Mouse (Mus musculus) CH12.LX (cell line): ENCODE results near the gene Alkbh3. TPM values are rescaled to one million over a fixed set of nuclear protein-coding genes. Genes with fewer than 3 reads are reported as not detected.
A peak's percentile ranks its signal among the peaks of the same experiment; 100 is the strongest.

Source experiments
- DNase-seq: peaks from one replicate; pipeline ENCODE4 v3.0.0-alpha.2; 2013; ENCODE audit errors: extremely low read depth
- H3K27ac ChIP-seq: 2 replicates; pipeline ENCODE4 v1.5.1; 2012; ENCODE audit warnings: low read depth, mild to moderate bottlenecking, control low read depth, moderate library complexity; ENCODE audit not compliant: insufficient read depth
- H3K27me3 ChIP-seq: replicated peaks from 2 replicates; pipeline ENCODE3; 2012; ENCODE audit warnings: inconsistent platforms
- H3K36me3 ChIP-seq, 2 experiments: replicated peaks in 1 of 2; 2 replicates each; pipeline versions ENCODE3 to v1.6.1; 2012; ENCODE audit warnings: inconsistent platforms in 1 of 2, low read length in 1 of 2, mild to moderate bottlenecking in 1 of 2, mixed read lengths in 1 of 2, moderate library complexity in 1 of 2; ENCODE audit not compliant: control insufficient read depth in 1 of 2, insufficient read depth in 1 of 2
- H3K4me1 ChIP-seq, 2 experiments: 2 replicates each; pipeline ENCODE4 v1.6.1; 2012; ENCODE audit warnings: inconsistent platforms in 1 of 2, moderate library complexity in 1 of 2; ENCODE audit not compliant: insufficient read depth in 2 of 2, control insufficient read depth in 1 of 2
- H3K4me2 ChIP-seq: 2 replicates; pipeline ENCODE4 v1.6.1; 2012; ENCODE audit warnings: low read depth, mild to moderate bottlenecking, control low read depth; ENCODE audit not compliant: poor library complexity, insufficient read depth, severe bottlenecking
- H3K4me3 ChIP-seq, 3 experiments: fragments of 150-350 bp in 1 of 3; sonication (generic) in 1 of 3; replicated peaks in 1 of 3; 2 replicates each; pipeline versions ENCODE3 to v1.5.1; 2011 to 2012; ENCODE audit warnings: low read depth in 2 of 3, low read length in 2 of 3, mild to moderate bottlenecking in 2 of 3, moderate library complexity in 2 of 3, control low read depth in 1 of 3, improper control_type of control experiment in 1 of 3, inconsistent platforms in 1 of 3, mixed read lengths in 1 of 3; ENCODE audit not compliant: poor library complexity in 1 of 3
- H3K79me2 ChIP-seq: replicated peaks from 2 replicates; pipeline ENCODE4 v1.6.1; 2012; ENCODE audit warnings: mild to moderate bottlenecking, moderate library complexity; ENCODE audit not compliant: control insufficient read depth, poor library complexity, insufficient read depth, severe bottlenecking; ENCODE audit errors: extremely low read depth
- H3K9ac ChIP-seq: 2 replicates; pipeline ENCODE4 v1.6.1; 2012; ENCODE audit warnings: low read depth, mild to moderate bottlenecking, control low read depth, moderate library complexity; ENCODE audit not compliant: insufficient read depth
- H3K9me3 ChIP-seq: replicated peaks from 2 replicates; pipeline ENCODE3; 2012; ENCODE audit warnings: low read length, inconsistent platforms, mixed read lengths
- BHLHE40 ChIP-seq: IDR thresholded peaks from 2 replicates; pipeline ENCODE4 v1.6.1; 2011; ENCODE audit warnings: mild to moderate bottlenecking, low read depth, low read length, improper control_type of control experiment
- CHD1 ChIP-seq: IDR thresholded peaks from 2 replicates; pipeline ENCODE4 v1.6.1; 2012; ENCODE audit warnings: low read depth, low read length, improper control_type of control experiment, inconsistent platforms
- CHD2 ChIP-seq: IDR thresholded peaks from 2 replicates; pipeline ENCODE4 v1.6.1; 2011; ENCODE audit warnings: low read length, improper control_type of control experiment
- CTCF ChIP-seq, 2 experiments: IDR thresholded peaks in 1 of 2; conservative IDR thresholded peaks in 1 of 2; 2 replicates each; pipeline ENCODE4 v1.5.1; 2011 to 2012; ENCODE audit warnings: low read depth in 2 of 2, low read length in 2 of 2, improper control_type of control experiment in 1 of 2, inconsistent platforms in 1 of 2, mild to moderate bottlenecking in 1 of 2, moderate library complexity in 1 of 2
- E2F4 ChIP-seq: IDR thresholded peaks from 2 replicates; pipeline ENCODE4 v1.6.1; 2011; ENCODE audit warnings: low read depth, low read length, improper control_type of control experiment; ENCODE audit not compliant: insufficient replicate concordance
- ELF1 ChIP-seq: IDR thresholded peaks from 2 replicates; pipeline ENCODE4 v1.6.1; 2014; ENCODE audit warnings: low read depth, mild to moderate bottlenecking, inconsistent platforms, low read length, improper control_type of control experiment
- EP300 ChIP-seq: IDR thresholded peaks from 2 replicates; pipeline ENCODE4 v1.6.1; 2011; ENCODE audit warnings: low read length, improper control_type of control experiment
- GABPA ChIP-seq: IDR thresholded peaks from 2 replicates; pipeline ENCODE4 v1.6.1; 2012; ENCODE audit warnings: low read depth, low read length, improper control_type of control experiment, inconsistent platforms; ENCODE audit not compliant: insufficient replicate concordance
- HCFC1 ChIP-seq: IDR thresholded peaks from 2 replicates; pipeline ENCODE4 v1.6.1; 2012; ENCODE audit warnings: low read depth, mild to moderate bottlenecking, inconsistent platforms, low read length, improper control_type of control experiment
- IRF4 ChIP-seq: IDR thresholded peaks from 2 replicates; pipeline ENCODE4 v1.6.1; 2014; ENCODE audit warnings: low read depth, mild to moderate bottlenecking, inconsistent platforms, low read length, improper control_type of control experiment
- JUN ChIP-seq: IDR thresholded peaks from 2 replicates; pipeline ENCODE4 v1.6.1; 2011; ENCODE audit warnings: low read depth, mild to moderate bottlenecking, low read length, improper control_type of control experiment, moderate library complexity; ENCODE audit not compliant: insufficient read depth
- JUND ChIP-seq: conservative IDR thresholded peaks from 2 replicates; pipeline ENCODE4 v1.6.1; 2011; ENCODE audit warnings: low read depth, low read length, improper control_type of control experiment
- KAT2A ChIP-seq: IDR thresholded peaks from 2 replicates; pipeline ENCODE4 v1.6.1; 2012; ENCODE audit warnings: low read length, improper control_type of control experiment, inconsistent platforms; ENCODE audit not compliant: insufficient replicate concordance
- MAFK ChIP-seq: IDR thresholded peaks from 2 replicates; pipeline ENCODE4 v1.6.1; 2011; ENCODE audit warnings: low read length, improper control_type of control experiment; ENCODE audit not compliant: insufficient replicate concordance
- MAX ChIP-seq: IDR thresholded peaks from 2 replicates; pipeline ENCODE4 v1.6.1; 2011; ENCODE audit warnings: low read length, improper control_type of control experiment
- MAZ ChIP-seq: IDR thresholded peaks from 2 replicates; pipeline ENCODE4 v1.6.1; 2012; ENCODE audit warnings: low read depth, mild to moderate bottlenecking, inconsistent platforms, low read length, improper control_type of control experiment, moderate library complexity
- MEF2A ChIP-seq: IDR thresholded peaks from 2 replicates; pipeline ENCODE4 v1.6.1; 2014; ENCODE audit warnings: low read depth, mild to moderate bottlenecking, inconsistent platforms, low read length, improper control_type of control experiment, borderline replicate concordance
- MXI1 ChIP-seq: IDR thresholded peaks from 2 replicates; pipeline ENCODE4 v1.6.1; 2011; ENCODE audit warnings: mild to moderate bottlenecking, low read depth, low read length, improper control_type of control experiment
- MYC ChIP-seq: IDR thresholded peaks from 2 replicates; pipeline ENCODE4 v1.6.1; 2011; ENCODE audit warnings: low read depth, mild to moderate bottlenecking, improper control_type of control experiment, low read length
- NELFE ChIP-seq: IDR thresholded peaks from 2 replicates; pipeline ENCODE4 v1.6.1; 2011; ENCODE audit warnings: low read depth, low read length, improper control_type of control experiment
- NRF1 ChIP-seq: IDR thresholded peaks from 2 replicates; pipeline ENCODE4 v1.6.1; 2014; ENCODE audit warnings: low read depth, mild to moderate bottlenecking, inconsistent platforms, low read length, improper control_type of control experiment, moderate library complexity
- PAX5 ChIP-seq: IDR thresholded peaks from 2 replicates; pipeline ENCODE4 v1.6.1; 2012; ENCODE audit warnings: low read length, inconsistent platforms, mixed read lengths
- POLR2A ChIP-seq: IDR thresholded peaks from 2 replicates; pipeline ENCODE4 v1.6.1; 2011; ENCODE audit warnings: low read depth, mild to moderate bottlenecking, improper control_type of control experiment, low read length
- POLR2AphosphoS2 ChIP-seq: IDR thresholded peaks from 2 replicates; pipeline ENCODE4 v1.6.1; 2011; ENCODE audit warnings: low read depth, low read length, improper control_type of control experiment
- RAD21 ChIP-seq: IDR thresholded peaks from 2 replicates; pipeline ENCODE4 v1.6.1; 2011; ENCODE audit warnings: low read depth, mild to moderate bottlenecking, low read length, improper control_type of control experiment, moderate library complexity
- RCOR1 ChIP-seq: conservative IDR thresholded peaks from 2 replicates; pipeline ENCODE4 v1.6.1; 2012; ENCODE audit warnings: low read depth, mild to moderate bottlenecking, inconsistent platforms, low read length, improper control_type of control experiment
- SIN3A ChIP-seq: IDR thresholded peaks from 2 replicates; pipeline ENCODE4 v1.6.1; 2012; ENCODE audit warnings: low read length, improper control_type of control experiment, inconsistent platforms
- SMC3 ChIP-seq: IDR thresholded peaks from 2 replicates; pipeline ENCODE4 v1.6.1; 2011; ENCODE audit warnings: low read depth, low read length, improper control_type of control experiment
- TBP ChIP-seq: conservative IDR thresholded peaks from 2 replicates; pipeline ENCODE4 v1.6.1; 2011; ENCODE audit warnings: low read depth, low read length, improper control_type of control experiment
- TCF12 ChIP-seq: IDR thresholded peaks from 2 replicates; pipeline ENCODE4 v1.6.1; 2014; ENCODE audit warnings: low read depth, mild to moderate bottlenecking, inconsistent platforms, low read length, improper control_type of control experiment
- UBTF ChIP-seq: IDR thresholded peaks from 2 replicates; pipeline ENCODE4 v1.6.1; 2012; ENCODE audit warnings: low read depth, mild to moderate bottlenecking, inconsistent platforms, low read length, improper control_type of control experiment, moderate library complexity
- USF1 ChIP-seq: IDR thresholded peaks from 2 replicates; pipeline ENCODE4 v1.6.1; 2014; ENCODE audit warnings: low read depth, mild to moderate bottlenecking, inconsistent platforms, low read length, improper control_type of control experiment
- USF2 ChIP-seq: conservative IDR thresholded peaks from 2 replicates; pipeline ENCODE4 v1.6.1; 2011; ENCODE audit warnings: low read depth, low read length, improper control_type of control experiment
- ZC3H11A ChIP-seq: IDR thresholded peaks from 2 replicates; pipeline ENCODE4 v1.6.1; 2012; ENCODE audit warnings: low read depth, mild to moderate bottlenecking, inconsistent platforms, low read length, improper control_type of control experiment
- ZKSCAN1 ChIP-seq: IDR thresholded peaks from 2 replicates; pipeline ENCODE4 v1.6.1; 2012; ENCODE audit warnings: low read depth, inconsistent platforms, low read length, improper control_type of control experiment, borderline replicate concordance
- ZMIZ1 ChIP-seq: IDR thresholded peaks from 2 replicates; pipeline ENCODE4 v1.6.1; 2012; ENCODE audit warnings: low read depth, mild to moderate bottlenecking, inconsistent platforms, low read length, improper control_type of control experiment
- ZNF384 ChIP-seq: IDR thresholded peaks from 2 replicates; pipeline ENCODE4 v1.6.1; 2012; ENCODE audit warnings: low read depth, low read length, improper control_type of control experiment, inconsistent platforms
- dilution Hi-C: fragments of 300-500 bp; cut with MboI; formaldehyde crosslinking; loops from 2 replicates; pipeline ENCODE4 v1.14.3; 2020; ENCODE audit warnings: low sequenced_read_pairs; ENCODE audit not compliant: extremely low pct_unique_long_range_greater_than_20kb, extremely low pct_ligation_motif_present
- in situ Hi-C: fragments of 300-500 bp; cut with MboI; formaldehyde crosslinking; loops from 3 replicates; pipeline ENCODE4 v1.14.3; 2019; ENCODE audit warnings: low sequenced_read_pairs, low pct_ligation_motif_present, low pct_unique_long_range_greater_than_20kb, mixed read lengths
- polyA plus RNA-seq: library from polyadenylated mRNA; unstranded; fragments of >175 nt; gene quantifications from 2 replicates; pipeline ENCODE4 v1.2.1, GENCODE M21; 2012; ENCODE audit warnings: low read depth; ENCODE audit not compliant: insufficient read length
- total RNA-seq, 2 experiments: library from RNA; depleted of rRNA; stranded (reverse); fragments of 300-350 nt in 1 of 2; fragments of >200 nt in 1 of 2; gene quantifications; 2 replicates each; pipeline ENCODE4 v1.2.3; 2012 to 2014

The Alkbh3 gene
- total RNA-seq (2012; rRNA removed), result 57.9 and 60.5 TPM in 2 replicates
- total RNA-seq (2014; rRNA removed), result 53.3 and 55.4 TPM in 2 replicates
- 62.9 and 69.5 TPM in 2 replicates for polyA plus RNA-seq

DNA sequence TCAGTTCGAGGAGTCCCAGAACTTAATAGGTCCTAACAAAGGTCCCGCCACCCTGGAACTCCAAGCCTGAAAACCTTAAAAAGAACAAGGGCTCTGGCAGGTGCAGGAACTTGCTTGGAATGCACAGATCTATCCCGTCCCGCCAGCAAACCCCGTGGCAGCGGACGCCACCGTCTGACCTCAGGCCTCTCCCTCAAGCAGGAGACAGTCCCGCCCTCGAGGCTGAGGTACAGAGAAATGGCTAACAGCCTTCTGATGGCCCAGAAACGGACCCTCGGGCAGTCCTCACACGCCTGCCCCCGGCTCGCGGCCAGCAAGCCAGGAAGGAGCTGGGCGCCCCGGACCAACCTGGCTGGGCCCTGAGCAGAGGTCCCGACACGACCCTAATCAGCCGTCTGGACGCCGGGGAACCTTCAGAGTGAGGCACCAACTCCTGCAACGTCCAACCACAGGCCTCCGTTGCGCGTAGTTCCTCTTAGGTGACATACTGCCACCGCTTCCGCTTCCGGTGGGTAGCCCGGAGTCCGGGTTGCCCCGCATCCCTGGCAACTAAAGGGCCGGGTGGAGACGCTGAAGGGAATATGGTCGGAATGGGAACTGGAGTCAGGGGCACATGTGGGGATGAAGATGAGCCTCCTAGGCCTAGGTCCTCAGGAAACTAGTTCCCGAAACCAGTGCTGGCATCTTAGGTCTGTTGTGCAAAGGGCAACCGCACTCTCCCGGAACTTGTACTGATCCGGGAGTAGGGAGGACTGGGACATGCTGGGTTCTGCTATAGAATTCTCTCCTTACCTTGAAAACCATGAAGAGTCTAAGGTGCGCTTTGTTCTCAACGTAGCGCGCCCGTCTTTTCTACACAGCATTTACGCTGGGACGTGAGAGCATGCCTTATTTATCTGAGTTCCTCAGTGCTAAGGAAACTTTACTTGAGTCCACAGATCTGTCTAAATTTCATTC lies at the start of gene Alkbh3:
Gene Alkbh3 (minus strand): TSS at position 473 of the 957 bp plus-strand sequence.
- in situ Hi-C loops (no loop called here), dilution Hi-C loops (no loop called here)
- Histone ChIP-seq H3K27me3 (no peaks in the 10 kb centered on the region), H3K4me2 (peak within 1 kb of the TSS; percentile 95), H3K4me1 (peaks cover 3 to 21% of the 10 kb centered on the region in 2 experiments; a peak in 2 of 4 replicates), H3K27ac (no peak within 1 kb of the TSS), H3K4me3 (peak within 1 kb of the TSS; percentile 84 to 94 (median 88)), H3K79me2 (peaks cover 10% of the 10 kb centered on the region), H3K9ac (peak within 1 kb of the TSS; percentile 86), H3K9me3 (peaks cover 3% of the 10 kb centered on the region), H3K36me3 (peaks cover 26 to 34% of the 10 kb centered on the region in 2 experiments)
- DNase-seq, result peak; percentile 93
- peak; percentile 77; the same call in 1 of the 2 replicates for TF ChIP-seq POLR2A
- no peak for TF ChIP-seq MAFK
- TF ChIP-seq RAD21, result no peak
- peak; percentile 88 for TF ChIP-seq SIN3A
- TF ChIP-seq IRF4, result peak; percentile 55; the same call in 1 of the 2 replicates
- TF ChIP-seq CTCF (conservative IDR thresholded peaks at IDR 0.05 in 1 of 2, IDR thresholded peaks at IDR 0.05 in 1 of 2; ENCODE audit: low read depth in 2 of 2, low read length in 2 of 2), result no peak
- TF ChIP-seq USF1, result no peak
- TF ChIP-seq ZMIZ1, result no peak; the same call in 1 of the 2 replicates
- peak; percentile 53; the same call in 1 of the 2 replicates for TF ChIP-seq NELFE
- TF ChIP-seq MAZ, result no peak
- no peak for TF ChIP-seq E2F4
- no peak; the same call in 1 of the 2 replicates for TF ChIP-seq POLR2AphosphoS2
- TF ChIP-seq JUND, result no peak
- peak; percentile 55; the same call in 1 of the 2 replicates for TF ChIP-seq MXI1
- no peak for TF ChIP-seq ZNF384
- no peak for TF ChIP-seq EP300
- peak; percentile 94 for TF ChIP-seq HCFC1
- TF ChIP-seq GABPA, result peak; percentile 11; the same call in 1 of the 2 replicates
- no peak for TF ChIP-seq ZC3H11A
- TF ChIP-seq TCF12, result peak; percentile 92
- TF ChIP-seq KAT2A, result peak; percentile 87; the same call in 1 of the 2 replicates
- TF ChIP-seq MAX, result no peak; the same call in 1 of the 2 replicates
- no peak for TF ChIP-seq CHD1
- TF ChIP-seq TBP, result peak; percentile 81
- no peak for TF ChIP-seq BHLHE40
- no peak for TF ChIP-seq UBTF
- no peak; the same call in 1 of the 2 replicates for TF ChIP-seq MYC
- no peak for TF ChIP-seq ZKSCAN1
- peak; percentile 75 for TF ChIP-seq MEF2A
- TF ChIP-seq PAX5, result no peak
- TF ChIP-seq USF2, result no peak
- no peak for TF ChIP-seq SMC3
- peak; percentile 94 for TF ChIP-seq ELF1
- peak; percentile 56 for TF ChIP-seq CHD2
- TF ChIP-seq NRF1, result no peak; the same call in 1 of the 2 replicates
- no peak for TF ChIP-seq JUN
- TF ChIP-seq RCOR1, result no peak
